Mouse (Mus musculus) bone marrow macrophage, adult 2 months (primary cell): ENCODE measurements around the gene Rae1. TPM values are rescaled to one million over a fixed set of nuclear protein-coding genes. Genes with fewer than 3 reads are reported as not detected.
A peak's percentile ranks its signal among the peaks of the same experiment; 100 is the strongest.

Experiments
- H3K27ac ChIP-seq: 2 replicates; pipeline ENCODE4 v1.5.1; 2012; ENCODE audit warnings: low read depth, low read length; ENCODE audit not compliant: insufficient read depth
- H3K4me1 ChIP-seq: 2 replicates; pipeline ENCODE4 v1.6.1; 2012; ENCODE audit warnings: low read length; ENCODE audit not compliant: control insufficient read depth, insufficient read depth
- H3K4me3 ChIP-seq: 2 replicates; pipeline ENCODE4 v1.5.1; 2012; ENCODE audit warnings: mild to moderate bottlenecking, low read length, moderate library complexity; ENCODE audit not compliant: insufficient read depth
- CTCF ChIP-seq: IDR thresholded peaks from 2 replicates; pipeline ENCODE4 v1.5.1; 2012; ENCODE audit warnings: low read depth, mild to moderate bottlenecking, low read length, moderate library complexity
- POLR2A ChIP-seq: IDR thresholded peaks from 2 replicates; pipeline ENCODE4 v1.6.1; 2012; ENCODE audit warnings: mild to moderate bottlenecking, low read depth, low read length, borderline replicate concordance
- polyA plus RNA-seq: library from polyadenylated mRNA; stranded (reverse); fragments of >200 nt; gene quantifications from 2 replicates; pipeline ENCODE4 v1.2.4, GENCODE M21; 2012; ENCODE audit not compliant: missing spikeins, insufficient read depth, insufficient read length

The Rae1 gene
- polyA plus RNA-seq, 1 experiment, result 28.4 TPM

GRCm38 (mm10) chr2:173037347-173037746 is 37.4 kb downstream of the Rae1 start:
- H3K4me3 ChIP-seq, result no peak overlapping the region
- H3K27ac ChIP-seq, result no peak overlapping the region
- H3K4me1 ChIP-seq, result no peaks in the 10 kb centered on the region
- TF ChIP-seq POLR2A, result no peak
- no peak for TF ChIP-seq CTCF

DNA sequence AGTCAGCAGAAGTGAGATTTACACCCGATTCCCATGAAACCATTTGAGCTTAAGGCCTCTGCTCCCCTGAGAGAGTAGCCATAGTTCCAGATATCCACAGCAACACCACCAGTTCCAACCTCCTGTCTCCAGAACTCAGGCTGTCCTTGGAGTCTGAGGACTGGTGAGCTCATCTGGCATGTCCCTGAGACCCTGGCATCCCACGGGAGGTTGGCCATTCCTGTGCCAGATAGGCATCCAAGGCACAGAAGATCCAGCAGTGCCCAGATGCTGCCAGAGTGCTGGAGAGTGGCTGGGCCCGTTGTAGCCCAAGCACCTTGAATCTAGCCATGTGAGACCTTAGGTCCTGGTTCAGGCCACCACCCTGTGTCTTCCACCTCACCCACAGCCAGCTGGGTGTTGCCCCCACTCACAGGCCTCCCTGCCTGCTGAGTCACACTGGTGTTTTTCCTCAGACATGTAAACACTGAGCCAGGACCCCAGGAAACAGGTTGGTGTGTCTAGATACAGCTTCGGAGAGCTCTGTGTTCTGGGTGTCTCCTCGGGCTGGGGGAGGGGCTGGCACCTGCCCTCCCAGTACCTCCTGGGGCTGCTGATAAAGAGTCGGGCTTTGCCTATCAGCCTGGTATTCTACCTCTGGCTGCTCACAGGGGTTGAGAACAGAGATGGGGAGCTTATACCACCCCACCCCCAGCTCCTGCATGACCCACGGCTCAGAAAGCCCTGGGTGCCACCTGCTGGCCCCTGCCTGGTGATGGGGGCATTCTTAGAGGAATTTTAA is 38.1 kb downstream of the Rae1 start:
- no peak overlapping the region for H3K27ac ChIP-seq
- H3K4me1 ChIP-seq, result no peaks in the 10 kb centered on the region
- no peak for TF ChIP-seq POLR2A
- TF ChIP-seq CTCF, result no peak

GRCm38 (mm10) chr2:173039041-173039440 is 39.1 kb downstream of the Rae1 start:
- Histone ChIP-seq H3K4me3 (no peak overlapping the region), H3K27ac (no peak overlapping the region), H3K4me1 (peaks cover under 1% of the 10 kb centered on the region; the same call in 1 of the 2 replicates)
- TF ChIP-seq CTCF (no peak), POLR2A (no peak)

More for the DNA sequence above, 38.1 kb downstream of the Rae1 start:
- H3K4me3 ChIP-seq, result no peak overlapping the region

- H3K4me3 ChIP-seq, result no peak overlapping the region
- H3K27ac ChIP-seq, result no peak overlapping the region
- H3K4me1 ChIP-seq, result peaks cover 7% of the 10 kb centered on the region
- TF ChIP-seq POLR2A, result no peak
- TF ChIP-seq CTCF, result no peak
Observed at GRCm38 (mm10) chr2:173040803-173041202, 40.9 kb downstream of the Rae1 start.

- no peak for TF ChIP-seq POLR2A
- no peak for TF ChIP-seq CTCF
- Histone ChIP-seq H3K4me3 (no peak overlapping the region), H3K4me1 (peaks cover 11% of the 10 kb centered on the region), H3K27ac (no peak overlapping the region)
Observed at GRCm38 (mm10) chr2:173041242-173041641, 41.3 kb downstream of the Rae1 start.

GRCm38 (mm10) chr2:173041893-173042292 is 42.0 kb downstream of the Rae1 start:
- H3K27ac ChIP-seq, result no peak overlapping the region
- H3K4me1 ChIP-seq, result peaks cover 17% of the 10 kb centered on the region
- TF ChIP-seq POLR2A (no peak), CTCF (no peak)
- no peak overlapping the region for H3K4me3 ChIP-seq

- H3K27ac ChIP-seq, result no peak overlapping the region
- TF ChIP-seq POLR2A, result no peak
- TF ChIP-seq CTCF, result no peak
- H3K4me1 ChIP-seq, result peaks cover 20% of the 10 kb centered on the region
- no peak overlapping the region for H3K4me3 ChIP-seq
Observed at GRCm38 (mm10) chr2:173042504-173043162, 42.7 kb downstream of the Rae1 start.

DNA sequence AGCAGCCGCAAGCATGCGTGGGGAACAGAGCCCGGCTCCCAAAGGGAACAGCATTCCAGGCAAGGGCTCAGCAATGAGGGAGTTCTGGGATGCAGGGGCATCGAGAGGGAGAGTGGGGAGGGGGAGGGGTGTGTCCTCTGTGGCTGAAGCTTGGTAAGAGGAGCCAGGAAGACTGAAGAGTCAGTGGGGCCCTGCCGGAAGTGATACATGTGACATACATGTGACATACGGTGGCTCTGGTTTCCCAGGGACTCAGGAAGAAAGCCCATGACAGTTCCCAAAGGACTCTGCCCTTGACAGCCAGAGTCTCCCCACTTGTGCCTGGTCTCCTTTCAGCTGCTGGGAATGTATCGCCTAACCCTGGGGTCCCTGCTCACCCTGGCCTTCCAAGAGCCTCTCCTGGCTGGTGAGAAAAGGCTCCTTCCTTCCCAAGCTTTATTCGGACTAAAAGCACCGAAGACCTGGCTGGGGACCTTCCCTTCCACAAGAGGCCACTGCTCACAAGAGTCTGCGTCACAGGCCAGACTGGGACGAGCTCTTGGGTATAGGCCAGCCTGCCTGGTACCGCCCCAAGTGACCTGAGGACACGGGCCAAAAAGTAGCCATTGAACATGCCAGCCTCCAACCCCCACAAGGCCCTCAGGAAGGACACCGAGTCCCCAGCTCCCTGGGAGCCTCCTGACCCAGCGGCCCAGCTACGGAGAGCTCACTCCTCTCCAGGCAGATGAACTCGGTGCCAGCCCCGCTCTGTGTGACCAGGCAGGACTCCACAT is 44.5 kb downstream of the Rae1 start:
- Histone ChIP-seq H3K4me3 (no peak overlapping the region), H3K4me1 (peaks cover 20% of the 10 kb centered on the region), H3K27ac (no peak overlapping the region)
- TF ChIP-seq POLR2A (no peak), CTCF (no peak)

DNA sequence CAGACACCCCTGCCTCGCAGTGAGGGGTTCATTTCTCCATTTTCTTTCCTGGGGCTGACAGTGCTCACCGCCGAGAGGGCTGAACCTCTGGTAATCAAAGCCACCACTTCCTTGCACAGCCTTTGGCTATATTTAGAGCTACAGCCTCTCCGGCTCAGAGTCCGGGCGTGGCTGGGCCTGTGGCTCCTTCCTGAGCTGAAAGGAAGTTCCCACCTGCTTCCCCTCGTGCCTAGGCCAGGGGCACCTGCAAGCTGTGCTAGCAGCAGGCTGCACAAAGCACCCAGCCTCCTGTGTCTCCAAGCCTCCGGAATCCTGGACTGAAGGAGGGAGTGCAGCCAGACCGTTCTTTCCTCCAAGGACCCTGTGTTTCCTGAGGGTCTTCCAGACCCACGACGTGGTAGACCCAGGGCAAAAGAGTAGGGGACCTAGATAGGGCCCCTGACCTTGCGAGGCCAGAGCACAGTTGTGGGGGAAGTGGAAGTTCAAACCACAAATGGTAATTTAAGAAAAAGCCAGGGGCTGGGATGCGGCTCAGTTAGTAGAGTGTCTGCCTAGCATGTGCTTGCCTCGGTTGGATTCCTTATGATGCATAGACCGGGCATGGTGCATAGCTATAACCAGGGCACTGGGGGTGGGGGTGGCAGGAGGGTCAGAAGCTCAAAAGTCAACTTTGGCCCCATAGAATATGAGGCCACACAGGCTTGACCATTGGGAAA is 46.8 kb downstream of the Rae1 start:
- Histone ChIP-seq H3K4me1 (peaks cover 20% of the 10 kb centered on the region), H3K27ac (peak overlapping the region; percentile 16), H3K4me3 (peak overlapping the region; percentile 18)
- TF ChIP-seq POLR2A (no peak), CTCF (no peak)
